Mouse (Mus musculus) stomach, postnatal 0 days (tissue): ENCODE measurements around the gene Zswim7. TPM values are rescaled to one million over a fixed set of nuclear protein-coding genes. Genes with fewer than 3 reads are reported as not detected.

ENCODE experiments used
- ATAC-seq: fragments of 200-750 bp; cut with Nextera tagmentation; 2 replicates; pipeline ENCODE4 v1.8.0; 2017; ENCODE audit not compliant: low FRiP score, low TSS enrichment
- DNase-seq: peaks from one replicate; pipeline ENCODE4 v3.0.0-alpha.2; 2016; ENCODE audit warnings: low spot score
- H3K27ac ChIP-seq: fragments of 300-500 bp; sonication (generic); replicated peaks from 2 replicates; pipeline ENCODE4 v1.5.1; 2014; ENCODE audit warnings: mild to moderate bottlenecking, control low read depth
- H3K27me3 ChIP-seq: fragments of 300-500 bp; sonication (generic); 2 replicates; pipeline ENCODE4 v1.6.1; 2014; ENCODE audit warnings: low read length; ENCODE audit not compliant: control insufficient read depth, insufficient read depth
- H3K36me3 ChIP-seq: fragments of 300-500 bp; sonication (generic); 2 replicates; pipeline ENCODE4 v1.6.1; 2014; ENCODE audit warnings: low read length, mixed read lengths; ENCODE audit not compliant: control insufficient read depth, insufficient read depth
- H3K4me1 ChIP-seq: fragments of 300-500 bp; sonication (generic); replicated peaks from 2 replicates; pipeline ENCODE4 v1.6.1; 2014; ENCODE audit warnings: antibody characterized with exemption; ENCODE audit not compliant: control insufficient read depth, insufficient read depth
- H3K4me2 ChIP-seq: fragments of 300-500 bp; sonication (generic); replicated peaks from 2 replicates; pipeline ENCODE4 v1.6.1; 2014; ENCODE audit warnings: low read depth, mild to moderate bottlenecking, control low read depth, moderate library complexity
- H3K4me3 ChIP-seq: fragments of 300-500 bp; sonication (generic); 2 replicates; pipeline ENCODE4 v1.5.1; 2014; ENCODE audit warnings: low read depth, low read length, control low read depth
- H3K9ac ChIP-seq: fragments of 300-500 bp; sonication (generic); 2 replicates; pipeline ENCODE4 v1.6.1; 2014; ENCODE audit warnings: mild to moderate bottlenecking, low read length, control low read depth, mixed read lengths
- H3K9me3 ChIP-seq: fragments of 300-500 bp; sonication (generic); 2 replicates; pipeline ENCODE4 v1.6.1; 2016; ENCODE audit warnings: low read length; ENCODE audit not compliant: control insufficient read depth
- CTCF ChIP-seq: IDR thresholded peaks from 2 replicates; pipeline ENCODE4 v1.5.1; 2016; ENCODE audit warnings: antibody characterized with exemption, low read depth, mild to moderate bottlenecking, moderate library complexity
- EP300 ChIP-seq: optimal IDR thresholded peaks from 2 replicates; pipeline ENCODE3; 2016; ENCODE audit warnings: antibody characterized with exemption
- WGBS: fragments of 180-500 bp; shearing (Covaris S2); extraction: QIAGEN DNeasy Blood & Tissue Kit; methylation state at CpG from one replicate; pipeline ENCODE4 v1.1.7; 2014; 5-methylcytosine and 5-hydroxymethylcytosine counted together
- polyA plus RNA-seq: library from polyadenylated mRNA; unstranded; fragments of >200 nt; fragmentation: Nextera tagmentation; extraction: Ambion mirVana; gene quantifications from 2 replicates; pipeline ENCODE4 v1.2.1, GENCODE M21; 2015

Zswim7 gene
- polyA plus RNA-seq, 1 experiment from 2014 or later: 23.4 TPM

GRCm38 (mm10) chr11:62266466-62267214, 14.5 kb downstream of the Zswim7 start:
- no peaks in the 10 kb centered on the region for H3K27me3 ChIP-seq
- 0 out of 2 replicates have a peak, but pooled peaks cover 2% of the 10 kb centered on the region for H3K4me1 ChIP-seq
- H3K9me3 ChIP-seq: no peaks in the 10 kb centered on the region
- ATAC-seq (no peak), DNase-seq (no peak)
- no peak overlapping the region for H3K4me2 ChIP-seq
- no peak overlapping the region for H3K9ac ChIP-seq
- 0 out of 2 replicates have a peak, but pooled peaks cover 3% of the 10 kb centered on the region for H3K36me3 ChIP-seq
- 63% methylated on average over 17 of the region's 17 CpGs for WGBS
- no peak overlapping the region for H3K27ac ChIP-seq
- TF ChIP-seq CTCF (no peak), EP300 (no peak)
- H3K4me3 ChIP-seq: no peak overlapping the region

- no peak overlapping the region for H3K27ac ChIP-seq
- WGBS: 73% methylated on average over 7 of the region's 7 CpGs
- no peaks in the 10 kb centered on the region for H3K9me3 ChIP-seq
- ATAC-seq (no peak), DNase-seq (no peak)
- H3K4me1 ChIP-seq: 0 out of 2 replicates have a peak, but pooled peaks cover 2% of the 10 kb centered on the region
- no peaks in the 10 kb centered on the region for H3K27me3 ChIP-seq
- TF ChIP-seq CTCF: no peak
- TF ChIP-seq EP300: no peak
- 0 out of 2 replicates have a peak, but pooled peaks cover 3% of the 10 kb centered on the region for H3K36me3 ChIP-seq
- no peak overlapping the region for H3K9ac ChIP-seq
- no peak overlapping the region for H3K4me2 ChIP-seq
- H3K4me3 ChIP-seq: no peak overlapping the region
Measured at GRCm38 (mm10) chr11:62265642-62266041, 15.5 kb downstream of the Zswim7 start.

- no peaks in the 10 kb centered on the region for H3K9me3 ChIP-seq
- H3K4me1 ChIP-seq: 0 out of 2 replicates have a peak, but pooled peaks cover 2% of the 10 kb centered on the region
- no peaks in the 10 kb centered on the region for H3K27me3 ChIP-seq
- no peak overlapping the region for H3K9ac ChIP-seq
- no peak for DNase-seq
- H3K27ac ChIP-seq: no peak overlapping the region
- 58% methylated on average over 7 of the region's 7 CpGs for WGBS
- H3K4me2 ChIP-seq: no peak overlapping the region
- TF ChIP-seq EP300: no peak
- no peak for ATAC-seq
- H3K36me3 ChIP-seq: 0 out of 2 replicates have a peak, but pooled peaks cover 3% of the 10 kb centered on the region
- H3K4me3 ChIP-seq: no peak overlapping the region
Measured at GRCm38 (mm10) chr11:62264018-62264417, 17.2 kb downstream of the Zswim7 start.

GRCm38 (mm10) chr11:62263599-62263998, 17.6 kb downstream of the Zswim7 start:
- 73% methylated on average over 7 of the region's 7 CpGs for WGBS
- ATAC-seq (no peak), DNase-seq (no peak)
- no peak overlapping the region for H3K4me3 ChIP-seq
- no peaks in the 10 kb centered on the region for H3K9me3 ChIP-seq
- 0 out of 2 replicates have a peak, but pooled peaks cover 3% of the 10 kb centered on the region for H3K36me3 ChIP-seq
- no peak overlapping the region for H3K27ac ChIP-seq
- no peak overlapping the region for H3K4me2 ChIP-seq
- no peaks in the 10 kb centered on the region for H3K27me3 ChIP-seq
- H3K9ac ChIP-seq: no peak overlapping the region
- H3K4me1 ChIP-seq: 0 out of 2 replicates have a peak, but pooled peaks cover 2% of the 10 kb centered on the region
- TF ChIP-seq EP300 (no peak), CTCF (no peak)

- H3K4me1 ChIP-seq: no peaks in the 10 kb centered on the region
- 53% methylated on average over 5 of the region's 5 CpGs for WGBS
- H3K9ac ChIP-seq: no peak overlapping the region
- no peak overlapping the region for H3K4me2 ChIP-seq
- no peaks in the 10 kb centered on the region for H3K36me3 ChIP-seq
- TF ChIP-seq CTCF (no peak), EP300 (no peak)
- ATAC-seq (no peak), DNase-seq (no peak)
- no peaks in the 10 kb centered on the region for H3K27me3 ChIP-seq
- no peaks in the 10 kb centered on the region for H3K9me3 ChIP-seq
- H3K27ac ChIP-seq: no peak overlapping the region
- no peak overlapping the region for H3K4me3 ChIP-seq
Measured at GRCm38 (mm10) chr11:62259214-62259613, 22.0 kb downstream of the Zswim7 start.

GRCm38 (mm10) chr11:62253380-62253779, 27.8 kb downstream of the Zswim7 start:
- ATAC-seq: no peak
- no peaks in the 10 kb centered on the region for H3K27me3 ChIP-seq
- no peak overlapping the region for H3K27ac ChIP-seq

More at GRCm38 (mm10) chr11:62253380-62253779, 27.8 kb downstream of the Zswim7 start:
- no peaks in the 10 kb centered on the region for H3K9me3 ChIP-seq
- no peaks in the 10 kb centered on the region for H3K4me1 ChIP-seq
- no peaks in the 10 kb centered on the region for H3K36me3 ChIP-seq
- no peak overlapping the region for H3K9ac ChIP-seq
- no peak overlapping the region for H3K4me3 ChIP-seq
- TF ChIP-seq CTCF (no peak), EP300 (no peak)
- WGBS: 58% methylated on average over 5 of the region's 5 CpGs
- H3K4me2 ChIP-seq: no peak overlapping the region
- DNase-seq: peak; percentile 41
